Mouse (Mus musculus) stomach, postnatal 0 days (tissue): Measurements from ENCODE around the gene Klhl9. TPM values are rescaled to one million over a fixed set of nuclear protein-coding genes. Genes with fewer than 3 reads are reported as not detected.
"Not testable (repeated sequence)": the region's sequence is repeated elsewhere in the genome, so short reads cannot be mapped to it uniquely, and the experiment has no call there.

ENCODE experiments used
- ATAC-seq: fragments of 200-750 bp; cut with Nextera tagmentation; 2 replicates; pipeline ENCODE4 v1.8.0; 2017; ENCODE audit not compliant: low FRiP score, low TSS enrichment
- DNase-seq: peaks from one replicate; pipeline ENCODE4 v3.0.0-alpha.2; 2016; ENCODE audit warnings: low spot score
- H3K27ac ChIP-seq: fragments of 300-500 bp; sonication (generic); replicated peaks from 2 replicates; pipeline ENCODE4 v1.5.1; 2014; ENCODE audit warnings: mild to moderate bottlenecking, control low read depth
- H3K27me3 ChIP-seq: fragments of 300-500 bp; sonication (generic); 2 replicates; pipeline ENCODE4 v1.6.1; 2014; ENCODE audit warnings: low read length; ENCODE audit not compliant: control insufficient read depth, insufficient read depth
- H3K36me3 ChIP-seq: fragments of 300-500 bp; sonication (generic); 2 replicates; pipeline ENCODE4 v1.6.1; 2014; ENCODE audit warnings: low read length, mixed read lengths; ENCODE audit not compliant: control insufficient read depth, insufficient read depth
- H3K4me1 ChIP-seq: fragments of 300-500 bp; sonication (generic); replicated peaks from 2 replicates; pipeline ENCODE4 v1.6.1; 2014; ENCODE audit warnings: antibody characterized with exemption; ENCODE audit not compliant: control insufficient read depth, insufficient read depth
- H3K4me2 ChIP-seq: fragments of 300-500 bp; sonication (generic); replicated peaks from 2 replicates; pipeline ENCODE4 v1.6.1; 2014; ENCODE audit warnings: low read depth, mild to moderate bottlenecking, control low read depth, moderate library complexity
- H3K4me3 ChIP-seq: fragments of 300-500 bp; sonication (generic); 2 replicates; pipeline ENCODE4 v1.5.1; 2014; ENCODE audit warnings: low read depth, low read length, control low read depth
- H3K9ac ChIP-seq: fragments of 300-500 bp; sonication (generic); 2 replicates; pipeline ENCODE4 v1.6.1; 2014; ENCODE audit warnings: mild to moderate bottlenecking, low read length, control low read depth, mixed read lengths
- H3K9me3 ChIP-seq: fragments of 300-500 bp; sonication (generic); 2 replicates; pipeline ENCODE4 v1.6.1; 2016; ENCODE audit warnings: low read length; ENCODE audit not compliant: control insufficient read depth
- CTCF ChIP-seq: IDR thresholded peaks from 2 replicates; pipeline ENCODE4 v1.5.1; 2016; ENCODE audit warnings: antibody characterized with exemption, low read depth, mild to moderate bottlenecking, moderate library complexity
- EP300 ChIP-seq: optimal IDR thresholded peaks from 2 replicates; pipeline ENCODE3; 2016; ENCODE audit warnings: antibody characterized with exemption
- WGBS: fragments of 180-500 bp; shearing (Covaris S2); extraction: QIAGEN DNeasy Blood & Tissue Kit; methylation state at CpG from one replicate; pipeline ENCODE4 v1.1.7; 2014; 5-methylcytosine and 5-hydroxymethylcytosine counted together
- polyA plus RNA-seq: library from polyadenylated mRNA; unstranded; fragments of >200 nt; fragmentation: Nextera tagmentation; extraction: Ambion mirVana; gene quantifications from 2 replicates; pipeline ENCODE4 v1.2.1, GENCODE M21; 2015

Gene Klhl9
- 39.8 and 40.6 TPM in 2 replicates for polyA plus RNA-seq

DNA sequence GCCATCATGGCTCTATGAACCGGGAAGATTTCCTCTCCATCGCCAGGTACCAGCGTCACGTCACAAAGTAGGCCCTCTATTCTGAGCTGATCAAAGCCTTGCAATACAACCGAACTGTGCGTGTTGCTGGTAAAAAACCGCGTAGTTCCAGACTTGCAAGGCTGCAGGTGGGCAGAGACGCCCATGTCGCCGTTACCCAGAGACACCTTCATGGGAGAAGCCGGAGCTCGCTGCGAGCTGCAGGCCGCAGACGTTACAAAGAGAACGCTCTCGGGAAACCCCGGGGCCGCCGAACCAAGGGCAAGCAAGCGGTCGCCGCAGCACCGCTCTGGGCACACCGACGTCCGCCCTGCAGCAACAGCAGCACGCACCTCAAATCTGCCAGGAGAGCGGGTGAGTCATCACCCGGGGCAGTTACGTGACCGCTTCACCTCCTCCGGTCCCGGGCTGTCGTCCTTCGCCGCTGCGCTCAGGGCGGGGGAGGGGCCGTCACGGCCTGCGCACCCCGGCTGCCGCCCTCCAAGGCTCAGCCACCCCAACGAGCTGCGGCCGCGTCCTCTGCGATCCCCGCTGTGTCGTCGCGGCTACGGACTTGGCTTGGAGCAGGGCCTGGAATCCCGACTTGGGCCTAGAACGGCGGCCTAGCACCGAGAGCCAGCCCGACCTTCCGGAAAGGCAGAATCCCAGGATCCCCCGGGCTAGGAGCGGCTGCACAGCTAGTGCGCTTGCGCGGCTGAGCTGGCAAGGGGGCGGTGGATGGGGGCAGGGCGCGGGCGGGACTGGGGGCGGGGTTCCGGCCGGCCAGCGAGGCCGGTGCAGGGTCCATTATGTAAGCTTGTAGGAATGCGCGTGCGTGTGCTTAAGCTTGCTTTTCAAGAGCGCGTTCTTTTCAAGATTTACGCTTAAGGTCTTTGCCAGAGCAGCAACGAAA lies at the start of gene Klhl9, which contains the start of gene Gm26566:
Klhl9 (minus strand) TSS at position 675 of the 931 bp plus-strand sequence.
Gm26566 (plus strand) TSS at position 15 of the 931 bp plus-strand sequence.
- WGBS, result under 1% methylated on average over 80 of the region's 82 CpGs
- peak; percentile 98 for ATAC-seq
- Histone ChIP-seq H3K36me3 (no peaks in the 10 kb centered on the region), H3K9ac (peak within 1 kb of the TSS; percentile 99), H3K4me2 (peak within 1 kb of the TSS; percentile 78), H3K4me1 (peaks cover 4% of the 10 kb centered on the region), H3K27me3 (no peaks in the 10 kb centered on the region), H3K4me3 (peak within 1 kb of the TSS; percentile 92), H3K27ac (peak within 1 kb of the TSS; percentile 99), H3K9me3 (no peaks in the 10 kb centered on the region)
- TF ChIP-seq EP300 (peak; percentile 18), CTCF (no peak)
- DNase-seq, result peak; percentile 98

DNA sequence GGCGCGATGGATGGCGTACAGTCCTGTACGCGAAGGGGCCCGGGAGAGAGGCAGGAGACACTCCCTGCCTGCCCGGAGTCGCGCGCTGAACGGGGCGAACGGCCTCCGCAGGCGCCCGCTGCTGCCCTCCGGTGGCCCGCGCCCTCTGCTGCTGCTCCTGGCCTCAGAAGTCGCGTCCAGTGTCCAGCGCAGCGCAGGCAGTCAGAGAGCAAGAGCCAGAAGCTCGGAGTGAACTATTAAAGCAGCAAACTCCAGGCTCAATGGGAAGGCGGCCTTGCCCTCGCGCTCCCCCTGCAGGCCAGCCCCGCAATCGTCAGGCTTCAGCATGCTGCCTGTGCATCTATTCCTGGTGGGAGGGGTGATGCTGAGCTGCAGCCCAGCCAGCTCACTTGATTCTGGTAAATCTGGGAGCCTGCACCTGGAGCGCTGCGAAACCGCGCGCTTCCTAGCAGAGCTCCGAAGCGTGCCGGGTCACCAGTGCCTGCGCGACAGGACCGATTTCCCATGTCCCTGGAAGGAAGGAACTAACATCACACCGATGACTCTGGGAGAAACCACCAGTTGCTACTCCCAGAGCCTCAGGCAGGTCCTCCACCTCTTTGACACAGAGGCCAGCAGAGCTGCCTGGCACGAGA lies 41.2 kb upstream of the Klhl9 start:
- TF ChIP-seq CTCF, result peak; percentile 67
- 2% methylated on average over 17 of the region's 42 CpGs for WGBS
- not testable (repeated sequence) for H3K36me3 ChIP-seq, H3K27ac ChIP-seq, H3K27me3 ChIP-seq, H3K9me3 ChIP-seq, H3K9ac ChIP-seq, ATAC-seq, H3K4me1 ChIP-seq
- peak; percentile 70 for DNase-seq
- Histone ChIP-seq H3K4me3 (0 out of 2 replicates have a peak overlapping the region, but pooled peaks have one; percentile 13), H3K4me2 (peak overlapping the region; percentile 35; the same call in 1 of the 2 replicates)

DNA sequence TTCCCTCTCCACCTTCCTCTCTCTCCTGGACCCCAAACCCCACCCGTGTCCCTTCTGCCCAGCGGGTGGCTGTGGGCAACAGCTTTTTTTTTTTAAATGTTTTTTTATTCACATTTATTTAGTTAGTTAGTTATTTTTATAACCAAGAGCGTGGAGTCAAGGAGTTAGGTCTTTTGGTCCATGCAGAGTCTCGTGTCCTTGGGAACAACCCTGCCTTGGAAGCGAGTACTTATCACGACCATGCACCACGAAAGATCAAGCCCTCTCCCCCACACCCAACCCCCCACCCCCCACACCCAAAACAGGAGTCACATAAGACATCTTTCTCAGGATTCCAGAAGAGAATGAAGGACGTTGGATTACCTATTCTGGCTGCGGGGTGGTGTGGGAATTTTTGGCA lies 40.1 kb upstream of the Klhl9 start:
- H3K4me3 ChIP-seq, DNase-seq, H3K4me1 ChIP-seq, H3K9ac ChIP-seq, H3K9me3 ChIP-seq, ATAC-seq, H3K36me3 ChIP-seq, H3K27ac ChIP-seq, H3K4me2 ChIP-seq, H3K27me3 ChIP-seq: not testable (repeated sequence)
- 51% methylated on average over 8 of the region's 9 CpGs for WGBS

DNA sequence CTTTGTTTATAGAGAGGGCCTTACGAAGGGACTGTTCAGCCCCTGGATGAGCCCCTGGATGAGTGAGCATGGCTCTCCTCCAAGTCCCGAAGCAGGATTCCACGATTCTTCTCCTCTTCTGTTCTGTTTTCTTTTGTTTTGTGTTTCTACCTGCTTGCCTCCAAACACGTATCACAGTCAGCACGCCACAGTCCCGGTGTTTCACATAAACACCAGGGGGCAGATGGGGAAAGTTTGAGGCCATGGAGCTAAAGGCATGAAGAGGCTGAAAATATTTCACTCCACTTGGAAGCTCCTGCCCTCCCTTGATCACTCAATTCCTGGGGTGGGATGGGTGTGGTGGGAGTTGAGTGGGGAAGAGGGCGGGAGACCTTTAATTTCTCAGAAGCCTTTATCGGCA lies 39.5 kb upstream of the Klhl9 start:
- not testable (repeated sequence) for H3K27ac ChIP-seq

DNA sequence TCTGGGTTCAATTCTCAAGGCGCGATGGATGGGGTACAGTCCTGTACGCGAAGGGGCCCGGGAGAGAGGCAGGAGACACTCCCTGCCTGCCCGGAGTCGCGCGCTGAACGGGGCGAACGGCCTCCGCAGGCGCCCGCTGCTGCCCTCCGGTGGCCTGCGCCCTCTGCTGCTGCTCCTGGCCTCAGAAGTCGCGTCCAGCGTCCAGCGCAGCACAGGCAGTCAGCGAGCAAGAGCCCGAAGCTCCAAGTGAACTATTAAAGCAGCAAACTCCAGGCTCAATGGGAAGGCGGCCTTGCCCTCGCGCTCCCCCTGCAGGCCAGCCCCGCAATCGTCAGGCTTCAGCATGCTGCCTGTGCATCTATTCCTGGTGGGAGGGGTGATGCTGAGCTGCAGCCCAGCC lies 38.2 kb upstream of the Klhl9 start:
- not testable (repeated sequence) for H3K36me3 ChIP-seq, H3K27me3 ChIP-seq, H3K9me3 ChIP-seq, ATAC-seq, H3K9ac ChIP-seq, H3K4me1 ChIP-seq
- Histone ChIP-seq H3K27ac (0 out of 2 replicates have a peak overlapping the region, but pooled peaks have one; percentile 24), H3K4me2 (peak overlapping the region; percentile 41), H3K4me3 (peak overlapping the region; percentile 31)
- TF ChIP-seq CTCF, result peak; percentile 71
- DNase-seq, result peak; percentile 79
- under 1% methylated on average over 21 of the region's 28 CpGs for WGBS

More for the DNA sequence above, 39.5 kb upstream of the Klhl9 start:
- not testable (repeated sequence) for H3K4me2 ChIP-seq, ATAC-seq, H3K36me3 ChIP-seq, H3K4me1 ChIP-seq, H3K9ac ChIP-seq, H3K4me3 ChIP-seq, DNase-seq, H3K27me3 ChIP-seq, H3K9me3 ChIP-seq
- WGBS, result 60% methylated on average over 6 of the region's 8 CpGs
- TF ChIP-seq CTCF, result peak; percentile 16; the same call in 1 of the 2 replicates

DNA sequence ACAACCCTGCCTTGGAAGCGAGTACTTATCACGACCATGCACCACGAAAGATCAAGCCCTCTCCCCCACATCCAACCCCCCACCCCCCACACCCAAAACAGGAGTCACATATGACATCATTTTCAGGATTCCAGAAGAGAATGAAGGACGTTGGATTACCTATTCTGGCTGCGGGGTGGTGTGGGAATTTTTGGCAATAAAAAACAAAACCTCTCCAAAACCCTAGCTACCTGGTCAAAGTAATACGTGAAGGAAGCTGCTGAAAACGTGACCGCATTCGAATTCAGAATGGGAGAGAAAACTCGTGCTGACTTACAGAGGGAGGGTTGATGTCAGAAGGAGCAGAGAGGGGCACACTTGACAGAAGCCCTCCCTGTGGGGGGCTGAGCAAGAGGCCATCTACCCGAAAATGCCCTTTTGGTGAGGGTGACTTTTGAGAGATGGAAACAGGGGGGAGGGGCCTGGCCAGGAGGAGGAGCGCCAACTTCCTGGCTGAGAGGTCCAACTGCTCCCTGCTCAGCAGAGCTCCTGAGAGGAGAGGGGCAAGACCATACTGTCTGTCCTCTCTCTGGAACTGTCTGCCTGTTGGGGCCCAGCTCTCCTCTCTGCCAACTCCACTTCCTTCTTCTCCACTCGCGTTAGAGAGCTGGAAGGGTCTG lies 37.5 kb upstream of the Klhl9 start, which contains the start of gene Gm13283:
Gm13283 (plus strand) TSS at position 510 of the 659 bp plus-strand sequence.
- Histone ChIP-seq H3K27ac (0 out of 2 replicates have a peak within 1 kb of the TSS, but pooled peaks have one; percentile 24), H3K4me3 (peak within 1 kb of the TSS; percentile 31), H3K4me2 (peak within 1 kb of the TSS; percentile 41)
- 27% methylated on average over 7 of the region's 14 CpGs for WGBS
- ATAC-seq, H3K36me3 ChIP-seq, H3K27me3 ChIP-seq, H3K9ac ChIP-seq, DNase-seq, H3K9me3 ChIP-seq, H3K4me1 ChIP-seq: not testable (repeated sequence)

DNA sequence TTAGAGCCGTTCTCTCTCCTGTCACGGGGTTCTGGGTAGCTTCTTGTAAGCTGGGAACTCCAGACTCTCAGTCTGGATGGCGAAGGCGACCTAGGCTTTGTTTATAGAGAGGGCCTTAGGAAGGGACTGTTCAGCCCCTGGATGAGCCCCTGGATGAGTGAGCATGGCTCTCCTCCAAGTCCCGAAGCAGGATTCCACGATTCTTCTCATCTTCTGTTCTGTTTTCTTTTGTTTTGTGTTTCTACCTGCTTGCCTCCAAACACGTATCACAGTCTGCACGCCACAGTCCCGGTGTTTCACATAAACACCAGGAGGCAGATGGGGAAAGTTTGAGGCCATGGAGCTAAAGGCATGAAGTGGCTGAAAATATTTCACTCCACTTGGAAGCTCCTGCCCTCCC lies 36.5 kb upstream of the Klhl9 start:
- not testable (repeated sequence) for H3K9me3 ChIP-seq, H3K4me3 ChIP-seq, H3K27me3 ChIP-seq, H3K9ac ChIP-seq, H3K4me1 ChIP-seq, H3K4me2 ChIP-seq, ATAC-seq, H3K27ac ChIP-seq, H3K36me3 ChIP-seq, DNase-seq
- WGBS, result 85% methylated on average over 8 of the region's 9 CpGs
